Mouse (Mus musculus) lung, embryonic 16.5 days (tissue): ENCODE measurements around the gene Hira. TPM values are rescaled to one million over a fixed set of nuclear protein-coding genes. Genes with fewer than 3 reads are reported as not detected.

Source experiments
- polyA plus RNA-seq: library from polyadenylated mRNA; unstranded; fragments of >200 nt; fragmentation: Nextera tagmentation; extraction: Ambion mirVana; gene quantifications from 2 replicates; pipeline ENCODE4 v1.2.1, GENCODE M21; 2015

Gene Hira
- polyA plus RNA-seq, 1 experiment from 2014 or later, result 7.3 TPM

Other genes with a start within 250 kb of the Hira start
- 21.1 and 22.2 TPM in 2 replicates for gene Sept5, start 247.1 kb upstream of the Hira start, polyA plus RNA-seq
- gene Cldn5, start 100.2 kb upstream of the Hira start, polyA plus RNA-seq, result 130 and 134 TPM in 2 replicates
- 89.9 and 91.4 TPM in 2 replicates for gene Ufd1, start 65.3 kb upstream of the Hira start, polyA plus RNA-seq
- 48.7 TPM in 2 replicates for gene Cdc45, start 65.0 kb upstream of the Hira start, polyA plus RNA-seq
- gene 2510002D24Rik, start 40.5 kb upstream of the Hira start, polyA plus RNA-seq, result 34.5 and 40.4 TPM in 2 replicates
- not detected in 2 replicates for gene Gm28539, start 40.5 kb upstream of the Hira start, polyA plus RNA-seq
- 82.9 and 84.5 TPM in 2 replicates for gene Mrpl40, start 175 bp upstream of the Hira start, polyA plus RNA-seq